Mouse (Mus musculus): ENCODE results near the gene Macf1. TPM values are rescaled to one million over a fixed set of nuclear protein-coding genes. Genes with fewer than 3 reads are reported as not detected.
"Not testable (repeated sequence)": the region's sequence is repeated elsewhere in the genome, so short reads cannot be mapped to it uniquely, and the experiment has no call there.

Macf1 gene
- polyA plus RNA-seq, 1 experiment from 2014 or later: 75.6 TPM

- H3K27me3 ChIP-seq; H3K9ac ChIP-seq; H3K9me3 ChIP-seq; ATAC-seq (ENCODE audit: low FRiP score); H3K27ac ChIP-seq; H3K4me3 ChIP-seq (replicated peaks); H3K4me1 ChIP-seq; H3K4me2 ChIP-seq: not testable (repeated sequence)
- peaks cover 66% of the 10 kb centered on the region for H3K36me3 ChIP-seq (replicated peaks)
- WGBS: 100% methylated on average over 2 of the region's 2 CpGs
These were observed 237.9 kb downstream of the Macf1 start for GRCm38 (mm10) chr4:123446221-123446620.

GRCm38 (mm10) chr4:123438414-123438813, 245.7 kb downstream of the Macf1 start:
- Histone ChIP-seq H3K9ac (no peak overlapping the region), H3K27ac (no peak overlapping the region), H3K9me3 (no peaks in the 10 kb centered on the region), H3K27me3 (no peaks in the 10 kb centered on the region), H3K36me3 (replicated peaks) (peaks cover 66% of the 10 kb centered on the region), H3K4me2 (no peak overlapping the region), H3K4me1 (no peaks in the 10 kb centered on the region), H3K4me3 (replicated peaks) (no peak overlapping the region)
- no peak for ATAC-seq (ENCODE audit: low FRiP score)
- WGBS: 83% methylated on average over 5 of the region's 5 CpGs

DNA sequence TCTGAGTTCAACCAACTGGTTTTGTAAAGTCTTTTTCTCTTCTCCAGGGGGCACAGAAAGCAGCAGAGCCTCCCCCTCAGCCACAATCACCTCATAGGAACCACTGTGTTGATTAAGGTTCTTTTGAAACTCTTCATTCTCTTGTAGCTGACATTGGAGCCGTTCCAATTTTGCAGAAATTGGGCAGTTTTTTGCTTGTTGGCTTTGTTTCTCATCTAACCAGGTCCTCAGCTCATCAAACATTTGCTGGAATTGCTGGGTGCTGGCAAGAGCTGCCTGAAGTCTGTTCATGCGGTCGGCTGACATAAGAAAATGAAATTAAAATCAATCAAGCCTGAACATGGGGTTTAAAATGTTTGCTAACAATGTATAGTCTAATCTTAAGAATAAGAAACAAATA, 251.0 kb downstream of the Macf1 start:
- Histone ChIP-seq H3K9ac (no peak overlapping the region), H3K4me2 (no peak overlapping the region), H3K27ac (no peak overlapping the region), H3K27me3 (no peaks in the 10 kb centered on the region), H3K36me3 (replicated peaks) (peaks cover 65% of the 10 kb centered on the region), H3K4me1 (no peaks in the 10 kb centered on the region), H3K9me3 (no peaks in the 10 kb centered on the region), H3K4me3 (replicated peaks) (no peak overlapping the region)
- ATAC-seq (ENCODE audit: low FRiP score): no peak
- 90% methylated on average over 3 of the region's 3 CpGs for whole genome bisulfite sequencing

- no peak for ATAC-seq (ENCODE audit: low FRiP score)
- H3K36me3 ChIP-seq (replicated peaks): peaks cover 59% of the 10 kb centered on the region
- no peaks in the 10 kb centered on the region for H3K4me1 ChIP-seq
- H3K9ac ChIP-seq: no peak overlapping the region
- H3K27me3 ChIP-seq: no peaks in the 10 kb centered on the region
- no peak overlapping the region for H3K4me3 ChIP-seq (replicated peaks)
- no peaks in the 10 kb centered on the region for H3K9me3 ChIP-seq
- no peak overlapping the region for H3K27ac ChIP-seq
- WGBS: 84% methylated on average over 12 of the region's 12 CpGs
- H3K4me2 ChIP-seq: no peak overlapping the region
These were observed 252.2 kb downstream of the Macf1 start for GRCm38 (mm10) chr4:123431936-123432335.

DNA sequence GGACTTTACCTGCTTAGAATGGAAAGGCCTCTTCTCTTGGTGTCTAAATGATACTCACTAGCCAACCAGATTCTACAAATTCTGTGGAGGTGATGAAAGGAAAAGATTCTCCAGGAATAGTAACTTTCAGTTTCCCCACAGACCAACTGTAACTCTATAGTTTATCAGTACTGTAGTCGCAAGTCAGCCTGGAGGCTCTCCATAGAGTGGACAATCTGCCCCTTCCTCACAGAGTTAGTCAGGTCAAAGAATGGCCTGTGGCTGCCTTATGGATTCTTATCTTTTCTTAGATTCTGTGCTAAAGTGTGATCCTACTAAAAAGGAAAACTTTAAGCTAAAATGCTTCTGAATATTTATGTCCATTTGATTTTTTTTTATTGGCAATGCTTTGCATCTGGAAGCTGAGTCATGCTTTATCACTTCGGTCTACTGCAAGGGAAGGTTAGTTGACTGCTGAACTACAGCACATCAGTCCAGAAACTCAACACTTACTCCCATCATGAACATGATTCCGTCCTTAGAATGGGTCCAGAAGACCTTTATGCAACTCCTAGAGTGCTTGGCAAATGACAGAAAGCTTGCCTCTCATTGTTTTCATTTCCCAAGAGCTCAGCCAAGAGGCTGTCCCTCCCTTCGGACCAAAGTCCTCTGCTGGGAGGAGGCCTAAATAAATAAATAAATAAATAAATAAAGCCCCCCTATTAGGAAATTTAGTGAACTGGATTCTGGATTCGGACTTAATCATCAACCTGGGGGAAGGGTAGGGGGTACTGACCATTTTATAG, 256.1 kb downstream of the Macf1 start:
- Histone ChIP-seq H3K4me1 (no peaks in the 10 kb centered on the region), H3K27me3 (no peaks in the 10 kb centered on the region), H3K36me3 (replicated peaks) (peaks cover 33% of the 10 kb centered on the region), H3K9me3 (no peaks in the 10 kb centered on the region), H3K27ac (no peak overlapping the region), H3K4me2 (no peak overlapping the region), H3K4me3 (replicated peaks) (no peak overlapping the region), H3K9ac (no peak overlapping the region)
- no peak for ATAC-seq (ENCODE audit: low FRiP score)
- 92% methylated on average over 5 of the region's 5 CpGs for WGBS

DNA sequence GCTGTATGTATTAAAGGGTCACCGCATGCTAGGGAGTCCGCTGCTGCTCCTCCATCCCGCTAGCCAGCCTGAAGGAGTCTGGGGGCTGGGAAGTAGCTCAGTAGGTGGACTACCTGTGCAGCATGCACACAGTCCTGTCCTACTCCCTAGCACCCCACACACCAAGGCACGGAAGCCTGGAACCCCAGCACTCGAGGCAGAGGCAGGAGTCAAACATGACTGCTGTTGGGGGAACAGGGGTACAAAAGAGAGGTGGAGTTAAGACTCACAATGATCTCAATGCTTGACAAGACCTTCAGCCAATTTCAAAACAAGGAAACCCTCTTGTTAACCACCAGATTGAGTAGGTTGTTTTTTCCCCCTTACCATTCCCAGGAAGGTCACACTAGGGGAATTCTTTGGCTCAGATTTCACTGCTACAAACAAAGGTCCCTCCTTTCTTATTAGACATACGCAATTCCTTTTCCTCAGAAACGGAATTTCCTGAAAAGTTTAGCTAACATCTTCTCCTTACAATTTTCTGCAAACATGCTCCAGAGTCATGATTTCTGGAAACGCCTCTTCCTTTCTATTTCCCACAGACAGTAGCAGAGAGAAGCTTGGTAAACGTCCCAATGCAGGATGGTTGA, 256.8 kb downstream of the Macf1 start:
- H3K27me3 ChIP-seq: no peaks in the 10 kb centered on the region
- no peak overlapping the region for H3K27ac ChIP-seq
- no peak overlapping the region for H3K4me3 ChIP-seq (replicated peaks)
- H3K9ac ChIP-seq: no peak overlapping the region
- WGBS: 86% methylated on average over 9 of the region's 9 CpGs
- H3K4me2 ChIP-seq: no peak overlapping the region
- H3K4me1 ChIP-seq: no peaks in the 10 kb centered on the region
- peaks cover 26% of the 10 kb centered on the region for H3K36me3 ChIP-seq (replicated peaks)
- H3K9me3 ChIP-seq: no peaks in the 10 kb centered on the region
- no peak for ATAC-seq (ENCODE audit: low FRiP score)

DNA sequence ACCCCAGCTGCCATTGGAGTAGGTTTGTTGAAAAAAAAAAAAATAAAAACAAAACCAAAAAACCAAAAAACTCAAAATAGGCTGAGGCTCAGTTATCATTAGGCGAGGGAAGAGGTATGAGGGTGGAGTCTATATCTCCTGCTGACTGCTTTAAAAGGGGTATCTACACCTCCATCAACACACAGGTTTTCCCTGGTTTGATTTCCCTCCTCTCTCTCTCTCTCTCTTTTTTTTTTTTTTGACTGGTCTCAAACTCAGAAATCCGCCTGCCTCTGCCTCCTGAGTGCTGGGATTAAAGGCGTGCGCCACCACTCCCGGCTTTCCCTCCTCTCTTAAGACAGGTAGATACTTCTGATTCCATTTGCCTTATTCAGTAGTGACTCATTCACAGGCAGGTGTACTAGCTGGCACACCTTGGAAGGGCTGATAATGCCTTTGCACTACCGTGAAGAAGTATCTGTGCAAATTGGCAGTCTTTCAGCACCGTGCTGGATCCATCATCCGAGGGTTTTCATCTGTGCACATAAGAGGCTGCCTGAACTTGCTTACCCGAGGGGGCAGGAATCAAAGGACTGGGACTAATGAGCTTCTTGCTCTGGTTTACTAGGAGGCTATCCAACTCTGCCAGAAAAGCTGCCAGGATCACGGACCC, 257.6 kb downstream of the Macf1 start:
- no peaks in the 10 kb centered on the region for H3K27me3 ChIP-seq
- no peak overlapping the region for H3K4me2 ChIP-seq
- ATAC-seq (ENCODE audit: low FRiP score): no peak
- 94% methylated on average over 10 of the region's 10 CpGs for WGBS
- no peak overlapping the region for H3K27ac ChIP-seq
- H3K9me3 ChIP-seq: no peaks in the 10 kb centered on the region
- no peak overlapping the region for H3K9ac ChIP-seq
- peaks cover 20% of the 10 kb centered on the region for H3K36me3 ChIP-seq (replicated peaks)
- H3K4me1 ChIP-seq: no peaks in the 10 kb centered on the region
- H3K4me3 ChIP-seq (replicated peaks): no peak overlapping the region

DNA sequence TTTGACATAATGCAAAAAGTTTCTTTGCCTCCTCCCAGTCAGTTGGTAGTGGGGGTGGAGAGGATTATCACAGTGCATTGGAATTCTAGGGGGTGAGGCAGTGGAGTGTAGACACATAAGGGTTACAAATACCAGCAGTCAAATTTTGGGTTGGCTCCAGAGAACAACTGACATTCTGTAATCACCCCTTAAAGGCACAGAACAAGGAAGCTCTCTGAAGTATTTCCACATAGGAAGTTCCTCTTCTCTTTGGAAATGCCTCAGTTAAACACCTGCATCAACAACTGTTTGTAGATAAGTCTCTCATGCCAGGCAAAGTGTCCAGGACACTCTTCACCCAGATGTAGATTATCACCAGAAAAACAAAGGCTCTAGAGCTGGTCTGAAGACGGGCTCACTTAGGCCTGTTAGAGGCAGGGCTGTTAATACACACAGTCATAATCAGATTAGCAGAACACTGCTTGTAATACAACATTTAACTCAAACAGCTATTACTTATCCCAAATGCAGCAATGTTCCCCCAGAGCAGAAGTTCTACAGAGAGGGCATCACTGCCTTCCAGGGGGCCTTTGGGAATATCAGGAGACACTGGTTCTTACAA, 258.4 kb downstream of the Macf1 start:
- Histone ChIP-seq H3K9me3 (no peaks in the 10 kb centered on the region), H3K4me2 (no peak overlapping the region), H3K27ac (no peak overlapping the region), H3K4me3 (replicated peaks) (no peak overlapping the region), H3K27me3 (no peaks in the 10 kb centered on the region), H3K4me1 (no peaks in the 10 kb centered on the region), H3K9ac (no peak overlapping the region), H3K36me3 (replicated peaks) (peaks cover 13% of the 10 kb centered on the region)
- WGBS: 77% methylated on average over 1 of the region's 1 CpGs
- no peak for ATAC-seq (ENCODE audit: low FRiP score)

DNA sequence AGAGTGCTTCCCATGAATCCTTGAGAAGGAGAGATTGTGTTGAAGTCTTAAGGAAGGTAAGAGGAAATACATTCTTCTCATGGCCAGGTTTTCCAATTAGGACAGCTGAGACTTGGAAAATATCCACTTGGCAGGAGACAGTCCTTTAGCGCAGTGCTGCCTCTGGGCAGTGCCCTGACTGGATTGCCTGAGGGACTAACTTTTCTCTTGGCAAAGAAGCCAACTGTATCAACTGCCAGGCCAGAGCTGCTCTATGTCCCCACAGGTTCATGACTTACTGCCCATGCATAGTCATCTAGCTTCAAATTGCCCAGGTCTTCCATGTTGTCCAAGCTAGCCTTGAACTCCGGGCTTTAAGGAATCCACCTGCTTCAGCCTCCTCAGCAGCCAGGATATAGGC, 260.1 kb downstream of the Macf1 start:
- Histone ChIP-seq H3K9ac (no peak overlapping the region), H3K4me1 (no peaks in the 10 kb centered on the region), H3K4me3 (replicated peaks) (no peak overlapping the region), H3K27ac (no peak overlapping the region), H3K4me2 (no peak overlapping the region), H3K9me3 (no peaks in the 10 kb centered on the region), H3K27me3 (no peaks in the 10 kb centered on the region), H3K36me3 (replicated peaks) (peaks cover 5% of the 10 kb centered on the region; the same call in 1 of the 2 replicates)
- no peak for ATAC-seq (ENCODE audit: low FRiP score)
- 97% methylated on average over 2 of the region's 2 CpGs for WGBS

- WGBS: 80% methylated on average over 6 of the region's 6 CpGs
- no peak for ATAC-seq (ENCODE audit: low FRiP score)
- H3K4me3 ChIP-seq (replicated peaks): no peak overlapping the region
These were observed 261.3 kb downstream of the Macf1 start for GRCm38 (mm10) chr4:123422828-123423227.

GRCm38 (mm10) chr4:123418032-123418431, 266.1 kb downstream of the Macf1 start:
- H3K9me3 ChIP-seq: no peaks in the 10 kb centered on the region
- H3K36me3 ChIP-seq (replicated peaks): no peaks in the 10 kb centered on the region
- H3K27me3 ChIP-seq: no peaks in the 10 kb centered on the region
- 94% methylated on average over 3 of the region's 3 CpGs for WGBS
- H3K4me3 ChIP-seq (replicated peaks): no peak overlapping the region
- no peak overlapping the region for H3K9ac ChIP-seq
- no peak for ATAC-seq (ENCODE audit: low FRiP score)
- H3K4me1 ChIP-seq: no peaks in the 10 kb centered on the region
- H3K27ac ChIP-seq: no peak overlapping the region
- no peak overlapping the region for H3K4me2 ChIP-seq

More at GRCm38 (mm10) chr4:123422828-123423227, 261.3 kb downstream of the Macf1 start:
- Histone ChIP-seq H3K27me3 (no peaks in the 10 kb centered on the region), H3K36me3 (replicated peaks) (peaks cover 5% of the 10 kb centered on the region; the same call in 1 of the 2 replicates), H3K9ac (no peak overlapping the region), H3K4me2 (no peak overlapping the region), H3K4me1 (no peaks in the 10 kb centered on the region), H3K27ac (no peak overlapping the region), H3K9me3 (no peaks in the 10 kb centered on the region)

- Histone ChIP-seq H3K27ac (no peak overlapping the region), H3K9ac (no peak overlapping the region), H3K4me3 (replicated peaks) (no peak overlapping the region), H3K4me2 (no peak overlapping the region), H3K4me1 (peaks cover 2% of the 10 kb centered on the region), H3K36me3 (replicated peaks) (no peaks in the 10 kb centered on the region), H3K27me3 (no peaks in the 10 kb centered on the region), H3K9me3 (no peaks in the 10 kb centered on the region)
- 78% methylated on average over 1 of the region's 3 CpGs for WGBS
- ATAC-seq (ENCODE audit: low FRiP score): no peak
These were observed 266.7 kb downstream of the Macf1 start for GRCm38 (mm10) chr4:123417478-123417877.
